Mouse (Mus musculus) CH12.LX (cell line): ENCODE results near the gene Agap3. TPM values are rescaled to one million over a fixed set of nuclear protein-coding genes. Genes with fewer than 3 reads are reported as not detected.

ENCODE experiments used
- DNase-seq: peaks from one replicate; pipeline ENCODE4 v3.0.0-alpha.2; 2013; ENCODE audit errors: extremely low read depth
- H3K27ac ChIP-seq: 2 replicates; pipeline ENCODE4 v1.5.1; 2012; ENCODE audit warnings: low read depth, mild to moderate bottlenecking, control low read depth, moderate library complexity; ENCODE audit not compliant: insufficient read depth
- H3K27me3 ChIP-seq: replicated peaks from 2 replicates; pipeline ENCODE3; 2012; ENCODE audit warnings: inconsistent platforms
- H3K36me3 ChIP-seq, 2 experiments: replicated peaks in 1 of 2; 2 replicates each; pipeline versions ENCODE3 to v1.6.1; 2012; ENCODE audit warnings: inconsistent platforms in 1 of 2, low read length in 1 of 2, mild to moderate bottlenecking in 1 of 2, mixed read lengths in 1 of 2, moderate library complexity in 1 of 2; ENCODE audit not compliant: control insufficient read depth in 1 of 2, insufficient read depth in 1 of 2
- H3K4me1 ChIP-seq, 2 experiments: 2 replicates each; pipeline ENCODE4 v1.6.1; 2012; ENCODE audit warnings: inconsistent platforms in 1 of 2, moderate library complexity in 1 of 2; ENCODE audit not compliant: insufficient read depth in 2 of 2, control insufficient read depth in 1 of 2
- H3K4me2 ChIP-seq: 2 replicates; pipeline ENCODE4 v1.6.1; 2012; ENCODE audit warnings: low read depth, mild to moderate bottlenecking, control low read depth; ENCODE audit not compliant: poor library complexity, insufficient read depth, severe bottlenecking
- H3K4me3 ChIP-seq, 3 experiments: fragments of 150-350 bp in 1 of 3; sonication (generic) in 1 of 3; replicated peaks in 1 of 3; 2 replicates each; pipeline versions ENCODE3 to v1.5.1; 2011 to 2012; ENCODE audit warnings: low read depth in 2 of 3, low read length in 2 of 3, mild to moderate bottlenecking in 2 of 3, moderate library complexity in 2 of 3, control low read depth in 1 of 3, improper control_type of control experiment in 1 of 3, inconsistent platforms in 1 of 3, mixed read lengths in 1 of 3; ENCODE audit not compliant: poor library complexity in 1 of 3
- H3K79me2 ChIP-seq: replicated peaks from 2 replicates; pipeline ENCODE4 v1.6.1; 2012; ENCODE audit warnings: mild to moderate bottlenecking, moderate library complexity; ENCODE audit not compliant: control insufficient read depth, poor library complexity, insufficient read depth, severe bottlenecking; ENCODE audit errors: extremely low read depth
- H3K9ac ChIP-seq: 2 replicates; pipeline ENCODE4 v1.6.1; 2012; ENCODE audit warnings: low read depth, mild to moderate bottlenecking, control low read depth, moderate library complexity; ENCODE audit not compliant: insufficient read depth
- H3K9me3 ChIP-seq: replicated peaks from 2 replicates; pipeline ENCODE3; 2012; ENCODE audit warnings: low read length, inconsistent platforms, mixed read lengths
- BHLHE40 ChIP-seq: IDR thresholded peaks from 2 replicates; pipeline ENCODE4 v1.6.1; 2011; ENCODE audit warnings: mild to moderate bottlenecking, low read depth, low read length, improper control_type of control experiment
- CHD1 ChIP-seq: IDR thresholded peaks from 2 replicates; pipeline ENCODE4 v1.6.1; 2012; ENCODE audit warnings: low read depth, low read length, improper control_type of control experiment, inconsistent platforms
- CHD2 ChIP-seq: IDR thresholded peaks from 2 replicates; pipeline ENCODE4 v1.6.1; 2011; ENCODE audit warnings: low read length, improper control_type of control experiment
- CTCF ChIP-seq, 2 experiments: IDR thresholded peaks in 1 of 2; conservative IDR thresholded peaks in 1 of 2; 2 replicates each; pipeline ENCODE4 v1.5.1; 2011 to 2012; ENCODE audit warnings: low read depth in 2 of 2, low read length in 2 of 2, improper control_type of control experiment in 1 of 2, inconsistent platforms in 1 of 2, mild to moderate bottlenecking in 1 of 2, moderate library complexity in 1 of 2
- E2F4 ChIP-seq: IDR thresholded peaks from 2 replicates; pipeline ENCODE4 v1.6.1; 2011; ENCODE audit warnings: low read depth, low read length, improper control_type of control experiment; ENCODE audit not compliant: insufficient replicate concordance
- EP300 ChIP-seq: IDR thresholded peaks from 2 replicates; pipeline ENCODE4 v1.6.1; 2011; ENCODE audit warnings: low read length, improper control_type of control experiment
- ETS1 ChIP-seq: conservative IDR thresholded peaks from 2 replicates; pipeline ENCODE4 v1.6.1; 2012; ENCODE audit warnings: low read depth, mild to moderate bottlenecking, inconsistent platforms, low read length, improper control_type of control experiment, moderate library complexity
- IRF4 ChIP-seq: IDR thresholded peaks from 2 replicates; pipeline ENCODE4 v1.6.1; 2014; ENCODE audit warnings: low read depth, mild to moderate bottlenecking, inconsistent platforms, low read length, improper control_type of control experiment
- JUND ChIP-seq: conservative IDR thresholded peaks from 2 replicates; pipeline ENCODE4 v1.6.1; 2011; ENCODE audit warnings: low read depth, low read length, improper control_type of control experiment
- MAFK ChIP-seq: IDR thresholded peaks from 2 replicates; pipeline ENCODE4 v1.6.1; 2011; ENCODE audit warnings: low read length, improper control_type of control experiment; ENCODE audit not compliant: insufficient replicate concordance
- MAZ ChIP-seq: IDR thresholded peaks from 2 replicates; pipeline ENCODE4 v1.6.1; 2012; ENCODE audit warnings: low read depth, mild to moderate bottlenecking, inconsistent platforms, low read length, improper control_type of control experiment, moderate library complexity
- MYC ChIP-seq: IDR thresholded peaks from 2 replicates; pipeline ENCODE4 v1.6.1; 2011; ENCODE audit warnings: low read depth, mild to moderate bottlenecking, improper control_type of control experiment, low read length
- NELFE ChIP-seq: IDR thresholded peaks from 2 replicates; pipeline ENCODE4 v1.6.1; 2011; ENCODE audit warnings: low read depth, low read length, improper control_type of control experiment
- POLR2A ChIP-seq: IDR thresholded peaks from 2 replicates; pipeline ENCODE4 v1.6.1; 2011; ENCODE audit warnings: low read depth, mild to moderate bottlenecking, improper control_type of control experiment, low read length
- POLR2AphosphoS2 ChIP-seq: IDR thresholded peaks from 2 replicates; pipeline ENCODE4 v1.6.1; 2011; ENCODE audit warnings: low read depth, low read length, improper control_type of control experiment
- RAD21 ChIP-seq: IDR thresholded peaks from 2 replicates; pipeline ENCODE4 v1.6.1; 2011; ENCODE audit warnings: low read depth, mild to moderate bottlenecking, low read length, improper control_type of control experiment, moderate library complexity
- SIN3A ChIP-seq: IDR thresholded peaks from 2 replicates; pipeline ENCODE4 v1.6.1; 2012; ENCODE audit warnings: low read length, improper control_type of control experiment, inconsistent platforms
- SMC3 ChIP-seq: IDR thresholded peaks from 2 replicates; pipeline ENCODE4 v1.6.1; 2011; ENCODE audit warnings: low read depth, low read length, improper control_type of control experiment
- TBP ChIP-seq: conservative IDR thresholded peaks from 2 replicates; pipeline ENCODE4 v1.6.1; 2011; ENCODE audit warnings: low read depth, low read length, improper control_type of control experiment
- UBTF ChIP-seq: IDR thresholded peaks from 2 replicates; pipeline ENCODE4 v1.6.1; 2012; ENCODE audit warnings: low read depth, mild to moderate bottlenecking, inconsistent platforms, low read length, improper control_type of control experiment, moderate library complexity
- USF2 ChIP-seq: conservative IDR thresholded peaks from 2 replicates; pipeline ENCODE4 v1.6.1; 2011; ENCODE audit warnings: low read depth, low read length, improper control_type of control experiment
- ZC3H11A ChIP-seq: IDR thresholded peaks from 2 replicates; pipeline ENCODE4 v1.6.1; 2012; ENCODE audit warnings: low read depth, mild to moderate bottlenecking, inconsistent platforms, low read length, improper control_type of control experiment
- ZKSCAN1 ChIP-seq: IDR thresholded peaks from 2 replicates; pipeline ENCODE4 v1.6.1; 2012; ENCODE audit warnings: low read depth, inconsistent platforms, low read length, improper control_type of control experiment, borderline replicate concordance
- dilution Hi-C: fragments of 300-500 bp; cut with MboI; formaldehyde crosslinking; loops from 2 replicates; pipeline ENCODE4 v1.14.3; 2020; ENCODE audit warnings: low sequenced_read_pairs; ENCODE audit not compliant: extremely low pct_unique_long_range_greater_than_20kb, extremely low pct_ligation_motif_present
- in situ Hi-C: fragments of 300-500 bp; cut with MboI; formaldehyde crosslinking; loops from 3 replicates; pipeline ENCODE4 v1.14.3; 2019; ENCODE audit warnings: low sequenced_read_pairs, low pct_ligation_motif_present, low pct_unique_long_range_greater_than_20kb, mixed read lengths
- polyA plus RNA-seq: library from polyadenylated mRNA; unstranded; fragments of >175 nt; gene quantifications from 2 replicates; pipeline ENCODE4 v1.2.1, GENCODE M21; 2012; ENCODE audit warnings: low read depth; ENCODE audit not compliant: insufficient read length
- total RNA-seq, 2 experiments: library from RNA; depleted of rRNA; stranded (reverse); fragments of 300-350 nt in 1 of 2; fragments of >200 nt in 1 of 2; gene quantifications; 2 replicates each; pipeline ENCODE4 v1.2.3; 2012 to 2014

Agap3 gene
- total and polyA plus RNA-seq, 3 experiments, result 15.4 to 43.5 (median 38.0) TPM

DNA sequence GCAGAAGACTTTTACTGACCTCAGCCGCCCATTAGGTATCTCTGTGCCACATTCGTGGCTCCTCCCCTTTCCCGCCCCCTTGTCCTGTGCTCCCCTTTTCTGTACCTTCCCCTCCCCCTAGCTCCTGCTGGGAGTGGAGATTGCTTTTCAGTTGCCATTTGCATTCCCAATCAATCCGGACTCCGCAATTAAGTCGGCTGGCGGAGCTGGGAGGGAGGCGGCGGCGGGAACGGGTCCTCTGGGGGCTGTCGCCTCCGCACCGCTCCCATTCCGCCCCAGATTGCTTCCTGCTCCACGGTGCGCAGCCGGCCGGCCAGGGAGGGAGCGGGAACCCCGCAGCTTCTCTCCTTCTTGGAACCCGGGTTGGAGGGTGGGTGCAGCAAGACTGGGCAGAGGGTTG is 33.0 kb downstream of the Agap3 start:
- H3K4me1 ChIP-seq, result no peaks in the 10 kb centered on the region
- H3K4me3 ChIP-seq, result no peak overlapping the region
- no peaks in the 10 kb centered on the region for H3K27me3 ChIP-seq
- H3K9ac ChIP-seq, result no peak overlapping the region
- peaks cover 60 to 97% of the 10 kb centered on the region in 2 experiments for H3K36me3 ChIP-seq
- dilution Hi-C loops (no loop called here), in situ Hi-C loops (no loop called here)
- DNase-seq, result no peak
- H3K79me2 ChIP-seq, result no peaks in the 10 kb centered on the region
- no peak overlapping the region for H3K27ac ChIP-seq
- H3K4me2 ChIP-seq, result no peak overlapping the region
- H3K9me3 ChIP-seq, result no peaks in the 10 kb centered on the region
- TF ChIP-seq USF2 (no peak), JUND (no peak), BHLHE40 (no peak), IRF4 (no peak), ETS1 (no peak)

- H3K9me3 ChIP-seq, result no peaks in the 10 kb centered on the region
- H3K4me3 ChIP-seq, result no peak overlapping the region
- dilution Hi-C loops, result no loop called here
- H3K4me1 ChIP-seq, result no peaks in the 10 kb centered on the region
- in situ Hi-C loops, result no loop called here
- H3K36me3 ChIP-seq, result peaks cover 54 to 97% of the 10 kb centered on the region in 2 experiments
- H3K9ac ChIP-seq, result no peak overlapping the region
- no peak overlapping the region for H3K27ac ChIP-seq
- peak; percentile 63 for DNase-seq
- TF ChIP-seq CTCF (conservative IDR thresholded peaks at IDR 0.05 in 1 of 2, IDR thresholded peaks at IDR 0.05 in 1 of 2; ENCODE audit: low read depth in 2 of 2, low read length in 2 of 2), result peak; percentile 48 to 79
- no peak for TF ChIP-seq E2F4
- no peak for TF ChIP-seq MAFK
- TF ChIP-seq RAD21, result peak; percentile 42
- peak; percentile 38 for TF ChIP-seq SMC3
- H3K79me2 ChIP-seq, result no peaks in the 10 kb centered on the region
- H3K27me3 ChIP-seq, result no peaks in the 10 kb centered on the region
- no peak overlapping the region for H3K4me2 ChIP-seq
Observed at GRCm38 (mm10) chr5:24486097-24486496, 34.1 kb downstream of the Agap3 start.

DNA sequence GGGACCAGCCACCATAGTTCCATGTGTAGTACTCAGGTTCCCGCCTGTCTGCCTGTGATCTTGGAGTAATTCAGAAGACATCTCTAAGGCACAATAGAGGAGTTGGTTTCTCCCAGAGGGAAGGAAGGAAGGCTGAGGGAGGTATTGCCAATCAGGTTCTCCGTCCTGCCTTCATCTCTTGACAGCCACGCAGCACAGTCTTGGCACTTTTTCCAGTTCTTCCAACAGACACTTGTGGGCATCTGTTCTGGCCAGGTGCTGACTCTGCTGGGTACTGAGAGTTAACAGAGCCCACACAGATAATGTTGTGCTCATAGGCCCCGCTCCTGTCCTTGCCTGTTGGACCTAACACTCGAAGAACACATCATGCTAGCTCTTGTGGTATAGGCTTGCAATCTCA is 34.8 kb downstream of the Agap3 start:
- Histone ChIP-seq H3K27ac (no peak overlapping the region), H3K4me3 (no peak overlapping the region), H3K36me3 (peaks cover 52 to 97% of the 10 kb centered on the region in 2 experiments), H3K9me3 (no peaks in the 10 kb centered on the region), H3K27me3 (no peaks in the 10 kb centered on the region), H3K9ac (no peak overlapping the region), H3K4me1 (no peaks in the 10 kb centered on the region), H3K79me2 (no peaks in the 10 kb centered on the region), H3K4me2 (no peak overlapping the region)
- in situ Hi-C loops (no loop called here), dilution Hi-C loops (no loop called here)
- TF ChIP-seq BHLHE40, result no peak
- TF ChIP-seq POLR2AphosphoS2, result no peak
- no peak for TF ChIP-seq NELFE
- TF ChIP-seq EP300, result no peak
- no peak for TF ChIP-seq SMC3
- TF ChIP-seq IRF4, result no peak
- TF ChIP-seq CHD1, result no peak
- no peak for TF ChIP-seq MYC
- TF ChIP-seq USF2, result no peak
- no peak for TF ChIP-seq MAZ
- no peak for TF ChIP-seq CTCF (conservative IDR thresholded peaks at IDR 0.05 in 1 of 2, IDR thresholded peaks at IDR 0.05 in 1 of 2; ENCODE audit: low read depth in 2 of 2, low read length in 2 of 2)
- TF ChIP-seq SIN3A, result no peak
- no peak for TF ChIP-seq ZC3H11A
- no peak for TF ChIP-seq MAFK
- TF ChIP-seq JUND, result no peak
- no peak for TF ChIP-seq TBP
- TF ChIP-seq ZKSCAN1, result no peak
- TF ChIP-seq CHD2, result no peak
- no peak for TF ChIP-seq UBTF
- no peak for TF ChIP-seq POLR2A
- no peak for DNase-seq
